Mouse (Mus musculus) spleen, embryonic (tissue): ENCODE results near the gene B3gnt9.

Experiments
- CTCF ChIA-PET: fragments of 350-600 bp; sonication (Branson Sonifier 250); formaldehyde crosslinking; loops from one replicate; lab custom pipeline; 2022; lab: Charles Lee

Gene B3gnt9

GRCm38 (mm10) chr8:105254966-105255350, at the start of gene B3gnt9:
Gene B3gnt9, minus strand, starts transcription at chr8:105255153.
- CTCF ChIA-PET, result interaction anchor here (1.1 to 1.9 kb wide), 2 partner anchors 13 to 28 kb away, joined by 3 to 5 read pairs; no protein-coding TSS in a partner anchor

GRCm38 (mm10) chr8:105303874-105304273, 48.9 kb upstream of the B3gnt9 start:
- CTCF ChIA-PET, result interaction anchor here (0.6 to 1.3 kb wide), 2 partner anchors 13 to 18 kb away, joined by 3 read pairs; no protein-coding TSS in a partner anchor

GRCm38 (mm10) chr8:105303396-105303795, 48.4 kb upstream of the B3gnt9 start:
- CTCF ChIA-PET, result interaction anchor here (0.6 to 0.7 kb wide), 2 partner anchors 19 to 303 kb away, joined by 3 to 6 read pairs; no protein-coding TSS in a partner anchor

GRCm38 (mm10) chr8:105299962-105300361, 45.0 kb upstream of the B3gnt9 start:
- CTCF ChIA-PET, result no interaction called here

GRCm38 (mm10) chr8:105298351-105299252, 43.6 kb upstream of the B3gnt9 start:
- CTCF ChIA-PET, result no interaction called here

- CTCF ChIA-PET, result interaction anchor here (0.9 kb wide), 1 partner anchor 16 kb away, joined by 3 read pairs; no protein-coding TSS in a partner anchor
These were observed 42.7 kb upstream of the B3gnt9 start, which contains the start of gene E2f4 for GRCm38 (mm10) chr8:105297511-105298192. Gene E2f4, plus strand, starts transcription at chr8:105297663.

- CTCF ChIA-PET, result interaction anchor here (0.7 kb wide), 1 partner anchor 123 kb away, joined by 3 read pairs; no protein-coding TSS in a partner anchor
These were observed 41.1 kb upstream of the B3gnt9 start, which contains the start of gene Exoc3l for GRCm38 (mm10) chr8:105295895-105296573. Gene Exoc3l, minus strand, starts transcription at chr8:105296101.

GRCm38 (mm10) chr8:105295256-105295655, 40.3 kb upstream of the B3gnt9 start:
- CTCF ChIA-PET, result no interaction called here

GRCm38 (mm10) chr8:105294776-105295175, 39.8 kb upstream of the B3gnt9 start:
- CTCF ChIA-PET, result no interaction called here

GRCm38 (mm10) chr8:105293405-105293804, 38.5 kb upstream of the B3gnt9 start:
- CTCF ChIA-PET, result no interaction called here

- CTCF ChIA-PET, result no interaction called here
These were observed 37.5 kb upstream of the B3gnt9 start for GRCm38 (mm10) chr8:105292471-105292870.

GRCm38 (mm10) chr8:105291802-105292201, 36.8 kb upstream of the B3gnt9 start:
- CTCF ChIA-PET, result interaction anchor here (0.7 kb wide), 1 partner anchor 138 kb away, joined by 5 read pairs; no protein-coding TSS in a partner anchor

GRCm38 (mm10) chr8:105291364-105291763, 36.4 kb upstream of the B3gnt9 start:
- CTCF ChIA-PET, result interaction anchor here (0.7 to 0.9 kb wide), 2 partner anchors 13 to 138 kb away, joined by 3 to 5 read pairs; no protein-coding TSS in a partner anchor

GRCm38 (mm10) chr8:105290554-105291314, 35.8 kb upstream of the B3gnt9 start:
- CTCF ChIA-PET, result interaction anchor here (0.9 kb wide), 1 partner anchor 14 kb away, joined by 3 read pairs; no protein-coding TSS in a partner anchor

- CTCF ChIA-PET, result no interaction called here
These were observed 35.0 kb upstream of the B3gnt9 start, which contains the start of gene 4931428F04Rik for GRCm38 (mm10) chr8:105289805-105290460. Gene 4931428F04Rik, minus strand, starts transcription at chr8:105289864.

GRCm38 (mm10) chr8:105288958-105289732, 34.2 kb upstream of the B3gnt9 start:
- CTCF ChIA-PET, result interaction anchor here (0.6 kb wide), 1 partner anchor 28 kb away, joined by 3 read pairs; no protein-coding TSS in a partner anchor

- CTCF ChIA-PET, result interaction anchor here (1.3 kb wide), 1 partner anchor 11 kb away, joined by 3 read pairs; no protein-coding TSS in a partner anchor
These were observed 33.3 kb upstream of the B3gnt9 start for GRCm38 (mm10) chr8:105288231-105288630.

- CTCF ChIA-PET, result no interaction called here
These were observed 32.0 kb upstream of the B3gnt9 start for GRCm38 (mm10) chr8:105286907-105287306.

GRCm38 (mm10) chr8:105285514-105285913, 30.6 kb upstream of the B3gnt9 start:
- CTCF ChIA-PET, result no interaction called here
